Mouse (Mus musculus): Measurements from ENCODE around the gene Oas1g. TPM values are rescaled to one million over a fixed set of nuclear protein-coding genes. Genes with fewer than 3 reads are reported as not detected.

Oas1g gene
- total and polyA plus RNA-seq, 3 experiments = not detected

DNA sequence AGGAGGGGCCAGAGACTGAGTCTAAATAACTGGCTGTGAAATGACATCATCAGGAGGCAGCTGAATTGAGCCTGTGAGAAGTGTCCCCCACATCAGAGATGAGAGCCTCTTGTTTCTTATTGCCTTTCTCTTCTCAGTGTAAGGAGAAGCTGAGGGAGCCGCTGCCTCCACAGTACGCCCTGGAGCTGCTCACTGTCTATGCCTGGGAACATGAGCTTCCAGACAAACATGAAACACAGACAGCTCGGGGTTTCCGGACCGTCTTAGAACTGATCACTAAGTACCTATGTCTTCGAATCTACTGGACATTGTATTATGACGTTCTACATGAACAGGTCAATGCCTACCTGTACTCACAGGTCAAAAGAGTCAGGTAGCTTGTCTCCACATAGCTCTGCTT is 16.6 kb downstream of the Oas1g start:
- H3K36me3 ChIP-seq (ENCODE audit: control insufficient read depth in 1 of 2, insufficient read depth in 2 of 2, low read length in 2 of 2) = no peaks in the 10 kb centered on the region
- no peaks in the 10 kb centered on the region for H3K9me3 ChIP-seq (replicated peaks; ENCODE audit: insufficient read depth, low read length)
- no peaks in the 10 kb centered on the region for H3K27me3 ChIP-seq (ENCODE audit: control insufficient read depth in 1 of 2, insufficient read depth in 2 of 2, low read length in 2 of 2)
- H3K4me1 ChIP-seq (ENCODE audit: control insufficient read depth in 1 of 2, insufficient read depth in 2 of 2, low read length in 2 of 2) = no peaks in the 10 kb centered on the region
- H3K79me2 ChIP-seq (ENCODE audit: control insufficient read depth, insufficient read depth, low read length, poor library complexity) = no peaks in the 10 kb centered on the region
- no peak for DNase-seq (ENCODE audit: low read depth, low spot score)
- no peak overlapping the region for H3K9ac ChIP-seq (ENCODE audit: control insufficient read depth, low read depth, low read length, poor library complexity, severe bottlenecking)
- TF ChIP-seq NRF1 (IDR thresholded peaks at IDR 0.05; ENCODE audit: insufficient read depth, low read depth, low read length, poor library complexity, severe bottlenecking) = no peak
- no peak for TF ChIP-seq MAFK (IDR thresholded peaks at IDR 0.05; ENCODE audit: borderline replicate concordance, low read depth, low read length)
- no peak for TF ChIP-seq CHD1 (IDR thresholded peaks at IDR 0.05; ENCODE audit: low read depth, low read length)
- TF ChIP-seq CTCF (IDR thresholded peaks at IDR 0.05 in 2 of 3, conservative IDR thresholded peaks at IDR 0.05 in 1 of 3; ENCODE audit: control insufficient read depth in 1 of 3, insufficient read depth in 1 of 3, low read depth in 2 of 3, low read length in 3 of 3, poor library complexity in 1 of 3, severe bottlenecking in 1 of 3) = no peak
- no peak for TF ChIP-seq MAX (IDR thresholded peaks at IDR 0.05; ENCODE audit: low read length)
- no peak for TF ChIP-seq E2F4 (IDR thresholded peaks at IDR 0.05; ENCODE audit: borderline replicate concordance, low read depth, low read length)
- TF ChIP-seq POLR2AphosphoS2 (IDR thresholded peaks at IDR 0.05; ENCODE audit: low read length) = no peak
- TF ChIP-seq ZKSCAN1 (IDR thresholded peaks at IDR 0.05; ENCODE audit: low read depth, low read length) = no peak
- no peak for TF ChIP-seq ZC3H11A (IDR thresholded peaks at IDR 0.05; ENCODE audit: low read depth, low read length)
- TF ChIP-seq UBTF (IDR thresholded peaks at IDR 0.05; ENCODE audit: borderline replicate concordance, insufficient read depth, low read depth, low read length) = no peak
- no peak for TF ChIP-seq USF2 (IDR thresholded peaks at IDR 0.05; ENCODE audit: borderline replicate concordance in 1 of 2, insufficient read depth in 1 of 2, low read depth in 1 of 2, low read length in 2 of 2)
- TF ChIP-seq TBP (IDR thresholded peaks at IDR 0.05; ENCODE audit: low read depth, low read length) = no peak
- no peak for TF ChIP-seq BHLHE40 (IDR thresholded peaks at IDR 0.05; ENCODE audit: borderline replicate concordance, low read depth, low read length)
- no peak for TF ChIP-seq USF1 (IDR thresholded peaks at IDR 0.05; ENCODE audit: low read depth, low read length)
- no peak for TF ChIP-seq HCFC1 (IDR thresholded peaks at IDR 0.05; ENCODE audit: low read depth, low read length)
- TF ChIP-seq POLR2A (IDR thresholded peaks at IDR 0.05; ENCODE audit: control insufficient read depth in 1 of 2, insufficient read depth in 1 of 2, low read depth in 1 of 2, low read length in 2 of 2, poor library complexity in 1 of 2) = no peak
- TF ChIP-seq ETS1 (IDR thresholded peaks at IDR 0.05; ENCODE audit: low read depth, low read length) = no peak
- H3K27ac ChIP-seq (ENCODE audit: control insufficient read depth, low read depth, low read length) = no peak overlapping the region
- H3K4me3 ChIP-seq (ENCODE audit: control insufficient read depth in 1 of 2, insufficient read depth in 1 of 2, low read depth in 2 of 2, low read length in 2 of 2) = no peak overlapping the region

DNA sequence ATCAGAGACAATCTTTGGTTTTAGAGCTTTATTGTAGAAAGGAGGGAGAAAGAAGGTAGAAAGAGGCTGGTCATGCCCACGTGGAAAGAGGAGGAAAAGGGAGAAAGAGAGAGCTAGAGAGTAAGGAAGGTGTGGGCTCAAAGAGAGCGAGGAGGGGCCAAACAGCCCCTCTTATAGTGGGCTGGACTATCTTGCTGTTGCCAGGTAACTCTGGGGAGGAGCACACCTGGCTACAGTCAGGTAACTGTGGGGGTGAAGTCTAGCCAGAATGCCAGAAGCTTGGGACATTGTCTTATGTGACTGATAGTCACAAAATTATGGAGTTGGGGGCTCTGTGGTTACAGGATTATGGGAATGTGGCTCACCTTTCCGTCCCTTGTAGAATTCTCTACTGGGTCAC is 17.3 kb downstream of the Oas1g start:
- H3K4me3 ChIP-seq (ENCODE audit: control insufficient read depth in 1 of 2, insufficient read depth in 1 of 2, low read depth in 2 of 2, low read length in 2 of 2) = no peak overlapping the region
- no peaks in the 10 kb centered on the region for H3K9me3 ChIP-seq (replicated peaks; ENCODE audit: insufficient read depth, low read length)
- H3K9ac ChIP-seq (ENCODE audit: control insufficient read depth, low read depth, low read length, poor library complexity, severe bottlenecking) = no peak overlapping the region
- H3K27me3 ChIP-seq (ENCODE audit: control insufficient read depth in 1 of 2, insufficient read depth in 2 of 2, low read length in 2 of 2) = no peaks in the 10 kb centered on the region
- H3K79me2 ChIP-seq (ENCODE audit: control insufficient read depth, insufficient read depth, low read length, poor library complexity) = no peaks in the 10 kb centered on the region
- no peaks in the 10 kb centered on the region for H3K4me1 ChIP-seq (ENCODE audit: control insufficient read depth in 1 of 2, insufficient read depth in 2 of 2, low read length in 2 of 2)
- TF ChIP-seq CHD2 (IDR thresholded peaks at IDR 0.05; ENCODE audit: low read length) (no peak), TBP (IDR thresholded peaks at IDR 0.05; ENCODE audit: low read depth, low read length) (no peak), UBTF (IDR thresholded peaks at IDR 0.05; ENCODE audit: borderline replicate concordance, insufficient read depth, low read depth, low read length) (no peak), NRF1 (IDR thresholded peaks at IDR 0.05; ENCODE audit: insufficient read depth, low read depth, low read length, poor library complexity, severe bottlenecking) (no peak), GATA1 (IDR thresholded peaks at IDR 0.05; ENCODE audit: low read depth, low read length) (no peak), POLR2AphosphoS5 (IDR thresholded peaks at IDR 0.05; ENCODE audit: borderline replicate concordance, low read depth, low read length) (no peak), CTCF (IDR thresholded peaks at IDR 0.05 in 2 of 3, conservative IDR thresholded peaks at IDR 0.05 in 1 of 3; ENCODE audit: control insufficient read depth in 1 of 3, insufficient read depth in 1 of 3, low read depth in 2 of 3, low read length in 3 of 3, poor library complexity in 1 of 3, severe bottlenecking in 1 of 3) (no peak), MEF2A (IDR thresholded peaks at IDR 0.05; ENCODE audit: extremely low read depth, insufficient replicate concordance, low read depth, low read length, poor library complexity, severe bottlenecking) (no peak)
- no peaks in the 10 kb centered on the region for H3K36me3 ChIP-seq (ENCODE audit: control insufficient read depth in 1 of 2, insufficient read depth in 2 of 2, low read length in 2 of 2)
- H3K27ac ChIP-seq (ENCODE audit: control insufficient read depth, low read depth, low read length) = no peak overlapping the region
- DNase-seq (ENCODE audit: low read depth, low spot score) = no peak
